Mouse (Mus musculus) B cell, adult 2 months (primary cell): ENCODE data around the gene Olfr895.

Experiments used
- DNase-seq, 2 experiments: peaks; one replicate each; pipeline ENCODE4 v3.0.0; 2022

The Olfr895 gene

DNA sequence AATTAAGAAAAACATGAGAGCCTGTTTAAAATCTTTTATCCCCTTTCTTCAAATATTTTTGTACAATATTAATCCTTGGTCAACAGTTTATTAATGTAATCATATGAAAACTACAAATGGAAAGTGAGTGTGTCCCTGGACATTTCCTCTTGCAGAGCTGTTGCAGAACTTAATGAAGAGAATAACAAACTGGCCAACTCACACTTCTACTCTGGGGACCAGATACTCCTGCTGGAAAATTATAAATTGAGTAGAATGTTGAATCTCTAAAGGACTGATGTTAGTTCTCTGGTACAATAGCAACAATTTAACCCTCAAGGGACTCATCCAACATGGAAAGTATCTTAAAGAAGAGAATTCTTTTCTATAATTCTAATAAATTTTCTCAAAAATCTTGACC, at the start of gene Olfr895:
Gene Olfr895 (plus strand): TSS at position 301 of the 400 bp plus-strand sequence.
- no peak for DNase-seq

DNA sequence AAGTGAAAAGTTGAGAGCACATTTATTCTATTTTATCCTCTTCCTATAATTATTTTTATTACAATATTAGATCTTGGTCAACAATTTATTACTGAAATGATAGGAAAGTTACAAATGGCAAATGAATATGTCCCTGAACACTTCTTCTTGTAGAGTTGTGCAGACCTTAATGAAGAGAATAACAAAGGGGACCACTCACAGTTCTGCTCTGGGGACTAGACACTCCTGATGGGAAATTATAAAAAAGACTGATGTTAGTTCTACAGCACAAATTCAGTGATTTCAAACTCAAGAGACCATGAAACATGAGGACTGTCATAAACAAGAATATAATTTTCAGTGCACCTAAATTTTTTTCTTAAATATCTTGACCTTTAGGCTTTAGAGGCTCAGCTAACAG, 15.2 kb upstream of the Olfr895 start, which contains the start of gene Olfr143:
Gene Olfr143 (plus strand): TSS at position 301 of the 400 bp plus-strand sequence.
- no peak for DNase-seq

DNA sequence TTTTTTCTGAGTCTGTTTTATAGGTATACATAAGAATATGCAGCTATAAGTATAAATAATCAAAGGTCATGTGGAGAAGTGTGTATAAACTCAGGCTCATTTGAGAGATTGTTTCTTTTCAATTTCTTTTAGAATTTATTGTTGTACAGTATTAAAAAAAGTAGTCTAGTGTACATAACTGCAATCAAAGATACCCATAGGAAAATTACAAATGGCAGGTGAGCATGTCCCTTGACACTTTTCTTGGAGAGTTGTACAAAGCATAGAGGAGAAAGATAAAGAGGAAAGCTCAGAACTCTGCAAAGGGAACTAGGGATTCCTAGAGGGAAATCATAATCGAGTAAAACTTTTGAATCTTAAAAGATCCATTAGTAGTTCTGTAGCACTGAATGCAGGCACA, 23.2 kb downstream of the Olfr895 start, which contains the start of gene Olfr896-ps1:
Gene Olfr896-ps1 (plus strand): TSS at position 301 of the 400 bp plus-strand sequence.
- DNase-seq = no peak
